Mouse (Mus musculus): ENCODE measurements around the gene Mafb.

Mafb gene

GRCm38 (mm10) chr2:160366980-160367338 is at the start of gene Mafb:
Gene Mafb (minus strand): TSS chr2:160367065.
- in situ Hi-C loops (cut with MboI, MseI) = no loop called here

- in situ Hi-C loops (cut with MboI, MseI) = no loop called here
Observed at GRCm38 (mm10) chr2:160415161-160415560, 48.3 kb upstream of the Mafb start.

- in situ Hi-C loops (cut with MboI, MseI) = no loop called here
Observed at GRCm38 (mm10) chr2:160414736-160415135, 47.9 kb upstream of the Mafb start.

GRCm38 (mm10) chr2:160413982-160414381 is 47.1 kb upstream of the Mafb start:
- in situ Hi-C loops (cut with MboI, MseI) = no loop called here

GRCm38 (mm10) chr2:160413055-160413454 is 46.2 kb upstream of the Mafb start:
- in situ Hi-C loops (cut with MboI, MseI) = no loop called here

- in situ Hi-C loops (cut with MboI, MseI) = no loop called here
Observed at GRCm38 (mm10) chr2:160411431-160411830, 44.6 kb upstream of the Mafb start.

GRCm38 (mm10) chr2:160407720-160408119 is 40.9 kb upstream of the Mafb start:
- in situ Hi-C loops (cut with MboI, MseI) = loop anchor here (5.0 kb wide), 1 partner anchor 170 kb away; no protein-coding TSS in a partner anchor

GRCm38 (mm10) chr2:160397747-160398146 is 30.9 kb upstream of the Mafb start:
- in situ Hi-C loops (cut with MboI, MseI) = no loop called here

- in situ Hi-C loops (cut with MboI, MseI) = no loop called here
Observed at GRCm38 (mm10) chr2:160394735-160395134, 27.9 kb upstream of the Mafb start.

GRCm38 (mm10) chr2:160392648-160393047 is 25.8 kb upstream of the Mafb start:
- in situ Hi-C loops (cut with MboI, MseI) = no loop called here

GRCm38 (mm10) chr2:160388596-160388995 is 21.7 kb upstream of the Mafb start:
- in situ Hi-C loops (cut with MboI, MseI) = no loop called here

- in situ Hi-C loops (cut with MboI, MseI) = no loop called here
Observed at GRCm38 (mm10) chr2:160383418-160383817, 16.6 kb upstream of the Mafb start.

GRCm38 (mm10) chr2:160378271-160378670 is 11.4 kb upstream of the Mafb start:
- in situ Hi-C loops (cut with MboI, MseI) = loop anchor here (10.0 kb wide), 2 partner anchors 207 to 527 kb away; no protein-coding TSS in a partner anchor

GRCm38 (mm10) chr2:160376236-160376635 is 9.4 kb upstream of the Mafb start:
- in situ Hi-C loops (cut with MboI, MseI) = loop anchor here (10.0 kb wide), 2 partner anchors 209 to 529 kb away; no protein-coding TSS in a partner anchor

- in situ Hi-C loops (cut with MboI, MseI) = loop anchor here (10.0 kb wide), 2 partner anchors 215 to 535 kb away; no protein-coding TSS in a partner anchor
Observed at GRCm38 (mm10) chr2:160369653-160370420, 3.0 kb upstream of the Mafb start.

- in situ Hi-C loops (cut with MboI, MseI) = no loop called here
Observed at GRCm38 (mm10) chr2:160368422-160369357, 1.8 kb upstream of the Mafb start.

- in situ Hi-C loops (cut with MboI, MseI) = no loop called here
Observed at GRCm38 (mm10) chr2:160367448-160368208, 763 bp upstream of the Mafb start.

- in situ Hi-C loops (cut with MboI, MseI) = no loop called here
Observed at GRCm38 (mm10) chr2:160366111-160366979, 520 bp downstream of the Mafb start.

- in situ Hi-C loops (cut with MboI, MseI) = no loop called here
Observed at GRCm38 (mm10) chr2:160365107-160365911, 1.6 kb downstream of the Mafb start.

- in situ Hi-C loops (cut with MboI, MseI) = no loop called here
Observed at GRCm38 (mm10) chr2:160364666-160365065, 2.2 kb downstream of the Mafb start.
